Mouse (Mus musculus): Measurements from ENCODE around the gene Cep126. TPM values are rescaled to one million over a fixed set of nuclear protein-coding genes. Genes with fewer than 3 reads are reported as not detected.

The Cep126 gene
- polyA plus RNA-seq, 1 experiment from 2014 or later, result 7.6 TPM

GRCm38 (mm10) chr9:8100962-8101361, 33.1 kb downstream of the Cep126 start:
- ATAC-seq (ENCODE audit: low read depth), result no peak
- no peaks in the 10 kb centered on the region for H3K36me3 ChIP-seq (ENCODE audit: control insufficient read depth, insufficient read depth, low read length)
- H3K27ac ChIP-seq (ENCODE audit: low read depth, low read length), result no peak overlapping the region
- 83% methylated on average over 6 of the region's 6 CpGs for WGBS
- H3K27me3 ChIP-seq (ENCODE audit: control insufficient read depth, insufficient read depth, low read length), result no peaks in the 10 kb centered on the region
- H3K9ac ChIP-seq (replicated peaks; ENCODE audit: low read depth, low read length), result no peak overlapping the region
- no peaks in the 10 kb centered on the region for H3K4me1 ChIP-seq (ENCODE audit: control insufficient read depth, insufficient read depth, low read length)
- H3K9me3 ChIP-seq (ENCODE audit: control insufficient read depth, low read length), result no peaks in the 10 kb centered on the region
- H3K4me2 ChIP-seq (ENCODE audit: low read depth, low read length), result no peak overlapping the region
- no peak overlapping the region for H3K4me3 ChIP-seq (ENCODE audit: low read depth, low read length)

DNA sequence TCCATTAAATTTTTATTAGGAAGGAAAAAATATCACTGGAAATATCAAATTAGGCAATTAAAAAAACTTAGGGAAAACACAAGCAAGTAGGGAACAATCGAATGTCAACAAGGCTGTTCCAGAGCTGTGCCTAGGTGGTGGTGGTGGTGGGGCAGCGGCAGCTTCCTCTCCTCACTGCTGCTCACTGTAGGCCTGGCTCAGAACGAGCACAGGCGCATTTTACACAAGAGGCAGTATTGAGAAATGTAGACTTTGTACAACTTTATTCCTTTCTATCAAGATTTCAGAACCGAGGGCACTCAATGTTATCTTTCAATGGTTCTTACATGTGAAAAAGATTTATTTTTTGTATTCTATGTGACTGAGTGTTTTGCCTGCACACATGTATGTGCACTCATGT, 55.2 kb downstream of the Cep126 start:
- no peaks in the 10 kb centered on the region for H3K4me1 ChIP-seq (ENCODE audit: control insufficient read depth, insufficient read depth, low read length)
- H3K9me3 ChIP-seq (ENCODE audit: control insufficient read depth, low read length), result no peaks in the 10 kb centered on the region
- no peak overlapping the region for H3K4me3 ChIP-seq (ENCODE audit: low read depth, low read length)
- H3K9ac ChIP-seq (replicated peaks; ENCODE audit: low read depth, low read length), result no peak overlapping the region
- H3K27ac ChIP-seq (ENCODE audit: low read depth, low read length), result no peak overlapping the region
- ATAC-seq (ENCODE audit: low read depth), result no peak
- H3K27me3 ChIP-seq (ENCODE audit: control insufficient read depth, insufficient read depth, low read length), result no peaks in the 10 kb centered on the region
- WGBS, result 92% methylated on average over 5 of the region's 5 CpGs
- H3K4me2 ChIP-seq (ENCODE audit: low read depth, low read length), result no peak overlapping the region
- H3K36me3 ChIP-seq (ENCODE audit: control insufficient read depth, insufficient read depth, low read length), result no peaks in the 10 kb centered on the region

- Histone ChIP-seq H3K27ac (ENCODE audit: low read depth, low read length) (no peak overlapping the region), H3K4me3 (ENCODE audit: low read depth, low read length) (no peak overlapping the region), H3K4me1 (ENCODE audit: control insufficient read depth, insufficient read depth, low read length) (no peaks in the 10 kb centered on the region), H3K9me3 (ENCODE audit: control insufficient read depth, low read length) (no peaks in the 10 kb centered on the region), H3K36me3 (ENCODE audit: control insufficient read depth, insufficient read depth, low read length) (no peaks in the 10 kb centered on the region), H3K4me2 (ENCODE audit: low read depth, low read length) (no peak overlapping the region), H3K27me3 (ENCODE audit: control insufficient read depth, insufficient read depth, low read length) (no peaks in the 10 kb centered on the region), H3K9ac (replicated peaks; ENCODE audit: low read depth, low read length) (no peak overlapping the region)
- ATAC-seq (ENCODE audit: low read depth), result 0 out of 2 replicates have a peak, but pooled peaks have one; percentile 56
Measured at GRCm38 (mm10) chr9:8074345-8074744, 59.7 kb downstream of the Cep126 start.

DNA sequence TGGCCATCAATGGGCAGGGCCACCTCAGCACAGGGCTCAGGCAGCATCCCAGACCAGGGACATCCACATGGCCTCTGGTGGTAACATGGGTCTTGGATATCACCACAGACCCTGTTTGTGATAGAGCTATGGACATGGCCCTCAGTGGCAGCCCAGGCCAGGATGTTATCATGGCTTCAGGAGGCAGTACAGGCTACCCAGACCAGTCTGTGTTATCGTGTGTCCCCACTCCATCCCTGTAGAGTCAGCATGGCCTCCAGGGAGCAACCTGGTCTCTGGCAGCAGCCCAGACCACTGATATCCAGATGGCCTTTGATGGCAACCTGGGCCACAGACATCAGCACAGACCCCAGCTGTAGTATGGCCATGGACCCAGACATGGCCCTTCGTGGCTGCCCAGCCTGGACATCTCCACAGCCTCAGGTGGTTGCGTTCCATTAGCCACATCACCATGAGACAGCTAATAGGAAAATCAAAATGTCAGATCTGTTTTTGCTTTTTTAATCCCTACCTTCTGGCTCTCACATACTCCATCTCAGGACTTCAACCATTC, 60.8 kb downstream of the Cep126 start:
- peak; percentile 31; the same call in 1 of the 2 replicates for ATAC-seq (ENCODE audit: low read depth)

DNA sequence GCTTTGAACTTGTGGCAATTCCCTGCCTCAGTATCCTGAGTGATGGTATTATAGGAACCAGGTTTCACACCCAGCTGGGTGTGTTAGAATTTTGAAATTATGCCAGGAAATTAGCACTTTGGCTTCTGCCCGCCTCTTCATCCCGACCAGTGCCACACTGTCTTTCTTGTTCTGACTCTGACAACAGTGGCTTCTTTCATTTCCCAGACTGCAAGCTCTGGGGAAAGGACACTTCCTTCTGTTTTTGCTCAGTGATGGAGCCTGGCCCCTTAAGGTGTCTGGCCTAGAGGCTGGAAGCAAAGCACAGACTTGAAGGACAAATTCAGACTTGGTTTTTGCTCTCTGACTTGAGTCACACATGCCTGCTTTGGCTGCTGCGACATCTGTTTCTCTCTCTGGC, 74.5 kb downstream of the Cep126 start:
- WGBS, result 75% methylated on average over 3 of the region's 3 CpGs
- Histone ChIP-seq H3K9ac (replicated peaks; ENCODE audit: low read depth, low read length) (no peak overlapping the region), H3K9me3 (ENCODE audit: control insufficient read depth, low read length) (no peaks in the 10 kb centered on the region), H3K4me1 (ENCODE audit: control insufficient read depth, insufficient read depth, low read length) (no peaks in the 10 kb centered on the region), H3K27me3 (ENCODE audit: control insufficient read depth, insufficient read depth, low read length) (no peaks in the 10 kb centered on the region), H3K4me2 (ENCODE audit: low read depth, low read length) (no peak overlapping the region), H3K27ac (ENCODE audit: low read depth, low read length) (no peak overlapping the region), H3K4me3 (ENCODE audit: low read depth, low read length) (no peak overlapping the region), H3K36me3 (ENCODE audit: control insufficient read depth, insufficient read depth, low read length) (no peaks in the 10 kb centered on the region)
- no peak for ATAC-seq (ENCODE audit: low read depth)

More for the DNA sequence above, 60.8 kb downstream of the Cep126 start:
- H3K4me1 ChIP-seq (ENCODE audit: control insufficient read depth, insufficient read depth, low read length), result no peaks in the 10 kb centered on the region
- no peaks in the 10 kb centered on the region for H3K27me3 ChIP-seq (ENCODE audit: control insufficient read depth, insufficient read depth, low read length)
- no peak overlapping the region for H3K27ac ChIP-seq (ENCODE audit: low read depth, low read length)
- no peaks in the 10 kb centered on the region for H3K9me3 ChIP-seq (ENCODE audit: control insufficient read depth, low read length)
- 94% methylated on average over 3 of the region's 3 CpGs for WGBS
- no peak overlapping the region for H3K4me2 ChIP-seq (ENCODE audit: low read depth, low read length)
- H3K4me3 ChIP-seq (ENCODE audit: low read depth, low read length), result no peak overlapping the region
- H3K9ac ChIP-seq (replicated peaks; ENCODE audit: low read depth, low read length), result no peak overlapping the region
- H3K36me3 ChIP-seq (ENCODE audit: control insufficient read depth, insufficient read depth, low read length), result no peaks in the 10 kb centered on the region

DNA sequence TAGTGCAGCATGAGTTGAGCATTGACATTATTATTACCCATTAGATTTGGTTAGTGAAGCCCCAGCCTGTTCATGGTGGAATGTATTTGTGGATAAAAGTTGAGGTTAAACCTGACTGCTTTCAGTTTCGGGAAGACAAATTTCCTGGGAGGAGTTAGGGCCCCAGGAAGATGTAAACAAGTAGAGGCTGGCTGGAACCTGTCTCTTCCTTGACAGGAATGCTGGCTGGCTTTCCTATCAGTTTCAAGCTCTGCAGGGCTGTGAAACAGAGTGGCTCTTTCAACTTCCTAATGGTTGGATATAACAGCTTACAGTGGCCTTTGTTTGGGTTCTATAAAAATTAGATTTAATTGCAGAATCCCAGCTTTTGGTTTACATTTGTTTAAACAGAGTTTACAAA, 79.3 kb downstream of the Cep126 start:
- Histone ChIP-seq H3K4me2 (ENCODE audit: low read depth, low read length) (no peak overlapping the region), H3K9ac (replicated peaks; ENCODE audit: low read depth, low read length) (no peak overlapping the region), H3K27ac (ENCODE audit: low read depth, low read length) (no peak overlapping the region), H3K27me3 (ENCODE audit: control insufficient read depth, insufficient read depth, low read length) (no peaks in the 10 kb centered on the region), H3K4me3 (ENCODE audit: low read depth, low read length) (no peak overlapping the region), H3K4me1 (ENCODE audit: control insufficient read depth, insufficient read depth, low read length) (no peaks in the 10 kb centered on the region), H3K9me3 (ENCODE audit: control insufficient read depth, low read length) (no peaks in the 10 kb centered on the region), H3K36me3 (ENCODE audit: control insufficient read depth, insufficient read depth, low read length) (no peaks in the 10 kb centered on the region)
- ATAC-seq (ENCODE audit: low read depth), result no peak
- 56% methylated on average over 1 of the region's 1 CpGs for WGBS

DNA sequence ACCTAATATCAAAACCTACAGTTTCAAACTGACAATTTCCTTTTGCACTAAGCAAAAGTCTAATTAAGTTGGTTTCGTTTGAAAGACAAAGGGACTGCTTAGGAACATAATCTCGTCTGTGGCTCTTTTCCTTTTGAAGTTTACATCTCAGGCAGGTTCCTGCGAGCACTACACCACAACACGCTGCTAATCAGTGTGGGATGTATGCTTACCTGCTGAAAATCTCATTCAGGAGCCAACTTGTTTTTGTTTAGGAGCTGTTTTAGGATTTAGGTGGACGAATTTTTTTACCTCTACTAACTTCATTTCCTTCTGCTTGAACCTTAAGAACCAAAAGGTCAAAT, 91.1 kb downstream of the Cep126 start:
- H3K27me3 ChIP-seq (ENCODE audit: control insufficient read depth, insufficient read depth, low read length), result no peaks in the 10 kb centered on the region
- H3K4me2 ChIP-seq (ENCODE audit: low read depth, low read length), result peak overlapping the region; percentile 39
- H3K27ac ChIP-seq (ENCODE audit: low read depth, low read length), result peak overlapping the region; percentile 71; the same call in 1 of the 2 replicates
- H3K4me1 ChIP-seq (ENCODE audit: control insufficient read depth, insufficient read depth, low read length), result peaks cover 12% of the 10 kb centered on the region; the same call in 1 of the 2 replicates
- peak overlapping the region; percentile 56 for H3K4me3 ChIP-seq (ENCODE audit: low read depth, low read length)
- no peaks in the 10 kb centered on the region for H3K9me3 ChIP-seq (ENCODE audit: control insufficient read depth, low read length)
- WGBS, result 24% methylated on average over 5 of the region's 5 CpGs
- no peak overlapping the region for H3K9ac ChIP-seq (replicated peaks; ENCODE audit: low read depth, low read length)
- ATAC-seq (ENCODE audit: low read depth), result peak; percentile 59
- no peaks in the 10 kb centered on the region for H3K36me3 ChIP-seq (ENCODE audit: control insufficient read depth, insufficient read depth, low read length)

GRCm38 (mm10) chr9:8042338-8043043, 91.6 kb downstream of the Cep126 start, which contains the start of gene Cfap300:
Gene Cfap300 (minus strand): TSS chr9:8042823.
- H3K4me3 ChIP-seq (ENCODE audit: low read depth, low read length), result peak within 1 kb of the TSS; percentile 56
- no peaks in the 10 kb centered on the region for H3K36me3 ChIP-seq (ENCODE audit: control insufficient read depth, insufficient read depth, low read length)
- H3K9me3 ChIP-seq (ENCODE audit: control insufficient read depth, low read length), result no peaks in the 10 kb centered on the region
- H3K4me1 ChIP-seq (ENCODE audit: control insufficient read depth, insufficient read depth, low read length), result peaks cover 12% of the 10 kb centered on the region; the same call in 1 of the 2 replicates
- peak within 1 kb of the TSS; percentile 77 for H3K27ac ChIP-seq (ENCODE audit: low read depth, low read length)
- H3K4me2 ChIP-seq (ENCODE audit: low read depth, low read length), result peak within 1 kb of the TSS; percentile 60
- no peaks in the 10 kb centered on the region for H3K27me3 ChIP-seq (ENCODE audit: control insufficient read depth, insufficient read depth, low read length)
- peak within 1 kb of the TSS; percentile 79 for H3K9ac ChIP-seq (replicated peaks; ENCODE audit: low read depth, low read length)
- ATAC-seq (ENCODE audit: low read depth), result peak; percentile 98
- under 1% methylated on average over 39 of the region's 39 CpGs for WGBS

GRCm38 (mm10) chr9:8035546-8035945, 98.5 kb downstream of the Cep126 start:
- no peak for ATAC-seq (ENCODE audit: low read depth)
- WGBS, result 33% methylated on average over 7 of the region's 7 CpGs
- H3K27ac ChIP-seq (ENCODE audit: low read depth, low read length), result no peak overlapping the region
- no peaks in the 10 kb centered on the region for H3K27me3 ChIP-seq (ENCODE audit: control insufficient read depth, insufficient read depth, low read length)
- H3K4me3 ChIP-seq (ENCODE audit: low read depth, low read length), result no peak overlapping the region
- no peaks in the 10 kb centered on the region for H3K9me3 ChIP-seq (ENCODE audit: control insufficient read depth, low read length)
- no peaks in the 10 kb centered on the region for H3K36me3 ChIP-seq (ENCODE audit: control insufficient read depth, insufficient read depth, low read length)
- H3K4me2 ChIP-seq (ENCODE audit: low read depth, low read length), result no peak overlapping the region
- no peaks in the 10 kb centered on the region for H3K4me1 ChIP-seq (ENCODE audit: control insufficient read depth, insufficient read depth, low read length)
- H3K9ac ChIP-seq (replicated peaks; ENCODE audit: low read depth, low read length), result no peak overlapping the region
